Mouse (Mus musculus) ovary, postnatal 36 days (tissue): ENCODE measurements around the gene Pacsin3.
"Not testable (repeated sequence)": the region's sequence is repeated elsewhere in the genome, so short reads cannot be mapped to it uniquely, and the experiment has no call there.

Source experiments
- DNase-seq: peaks from one replicate; pipeline ENCODE4 v3.0.0; 2022; ENCODE audit warnings: low spot score, mixed read lengths

The Pacsin3 gene

GRCm38 (mm10) chr2:91255661-91256150, at the start of gene Pacsin3:
Gene Pacsin3, plus strand, starts transcription at chr2:91255954.
- peak; percentile 51 for DNase-seq

DNA sequence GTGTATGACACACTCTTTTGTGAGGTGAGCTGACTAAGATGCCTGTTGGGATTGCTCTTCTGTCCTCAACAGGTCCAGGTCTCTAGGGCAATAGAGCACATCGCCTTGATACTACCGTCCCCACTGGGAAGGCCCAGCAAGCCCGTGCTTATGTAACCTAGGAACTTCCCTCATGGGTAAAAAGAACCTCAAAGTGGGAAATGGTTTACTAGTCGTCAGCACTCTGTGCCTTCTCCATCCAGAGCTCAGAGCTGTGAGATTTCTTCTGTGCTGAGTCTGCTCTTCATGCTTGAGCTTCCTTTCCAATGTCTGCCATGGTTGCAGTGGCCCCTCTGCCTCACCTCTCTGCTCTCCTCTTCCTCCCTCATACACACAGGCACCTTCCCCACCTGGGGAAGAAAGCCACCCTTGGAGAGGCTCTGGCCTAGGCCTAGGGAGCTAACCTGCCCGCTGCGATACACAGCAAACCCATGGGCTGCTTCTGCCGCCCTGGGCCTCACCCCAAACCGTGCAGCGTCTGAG, 49.4 kb upstream of the Pacsin3 start:
- DNase-seq: no peak

- no peak for DNase-seq
Observed at GRCm38 (mm10) chr2:91213311-91213710, 42.4 kb upstream of the Pacsin3 start.

DNA sequence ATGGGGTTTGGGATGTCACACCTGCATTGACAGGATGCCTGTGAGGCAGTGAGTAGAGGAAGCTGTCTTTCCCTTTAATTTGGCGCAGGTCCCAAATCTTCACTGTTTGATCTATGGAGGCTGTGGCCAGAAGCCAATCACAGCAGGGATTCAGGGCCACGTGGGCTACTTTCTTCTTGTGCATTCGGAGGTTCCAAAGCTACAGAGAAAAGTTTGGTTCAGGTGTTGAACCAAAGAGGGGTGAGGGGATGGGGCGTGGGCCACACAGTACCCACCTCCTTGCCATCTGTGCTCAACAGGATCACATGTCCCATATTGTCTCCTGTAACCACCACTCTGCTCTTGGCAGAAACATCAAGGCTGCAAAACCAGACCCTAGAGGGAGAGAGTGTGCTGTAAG, 38.7 kb upstream of the Pacsin3 start:
- no peak for DNase-seq

GRCm38 (mm10) chr2:91220501-91220900, 35.3 kb upstream of the Pacsin3 start:
- DNase-seq: no peak

GRCm38 (mm10) chr2:91223614-91224013, 32.1 kb upstream of the Pacsin3 start:
- no peak for DNase-seq

DNA sequence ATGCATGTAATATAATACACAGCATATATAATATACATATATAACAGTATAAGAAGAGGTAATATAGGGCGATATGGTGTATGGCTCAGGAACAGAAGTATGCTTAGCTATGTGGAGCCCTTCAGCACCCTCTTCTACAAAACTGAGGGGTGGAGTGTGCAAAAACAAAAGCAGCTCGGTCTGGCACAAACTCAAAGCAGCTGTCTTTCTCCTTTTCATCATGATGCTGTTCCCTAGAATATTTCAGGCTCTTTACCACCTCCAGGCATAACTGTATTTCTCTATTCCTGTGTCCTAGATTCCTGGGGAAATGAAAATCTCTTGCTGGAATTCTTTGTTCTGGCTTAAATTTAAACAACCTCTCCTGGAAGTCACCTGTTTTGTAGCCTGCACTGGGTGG, 26.0 kb upstream of the Pacsin3 start:
- no peak for DNase-seq

GRCm38 (mm10) chr2:91236601-91237510, 18.9 kb upstream of the Pacsin3 start, which contains the start of gene Ddb2:
Gene Ddb2, minus strand, starts transcription at chr2:91236982.
- DNase-seq: peak; percentile 94

DNA sequence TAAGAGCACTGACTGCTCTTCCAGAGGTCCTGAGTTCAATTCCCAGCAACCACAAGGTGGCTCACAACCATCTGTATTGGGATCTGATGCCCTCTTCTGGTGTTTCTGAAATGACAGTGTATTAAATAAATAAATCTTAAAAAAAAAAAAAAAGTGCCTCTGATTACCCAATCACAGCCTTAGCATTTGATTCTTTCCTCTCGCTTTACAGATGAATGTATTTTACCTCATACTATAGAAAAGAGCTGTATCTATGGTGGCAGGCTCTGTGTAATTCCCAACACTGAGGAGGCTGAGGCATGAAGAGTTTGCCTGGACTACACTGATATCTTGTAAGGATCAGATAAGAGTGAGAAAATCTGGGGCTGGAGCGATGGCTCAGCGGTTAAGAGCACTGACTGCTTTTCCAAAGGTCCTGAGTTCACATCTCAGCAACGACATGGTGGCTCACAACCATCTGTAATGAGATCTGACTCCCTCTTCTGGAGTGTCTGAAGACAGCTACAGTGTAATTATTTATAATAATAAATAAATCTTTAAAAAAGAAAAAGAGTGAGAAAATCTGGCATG, 18.2 kb upstream of the Pacsin3 start:
- not testable (repeated sequence) for DNase-seq

- no peak for DNase-seq
Observed at GRCm38 (mm10) chr2:91242547-91242946, 13.2 kb upstream of the Pacsin3 start.

GRCm38 (mm10) chr2:91243416-91243815, 12.3 kb upstream of the Pacsin3 start:
- DNase-seq: no peak

- no peak for DNase-seq
Observed at GRCm38 (mm10) chr2:91244557-91245228, 11.1 kb upstream of the Pacsin3 start.

GRCm38 (mm10) chr2:91248366-91248765, 7.4 kb upstream of the Pacsin3 start:
- DNase-seq: no peak

- no peak for DNase-seq
Observed at GRCm38 (mm10) chr2:91252001-91252400, 3.8 kb upstream of the Pacsin3 start.

GRCm38 (mm10) chr2:91252512-91252911, 3.2 kb upstream of the Pacsin3 start:
- no peak for DNase-seq

DNA sequence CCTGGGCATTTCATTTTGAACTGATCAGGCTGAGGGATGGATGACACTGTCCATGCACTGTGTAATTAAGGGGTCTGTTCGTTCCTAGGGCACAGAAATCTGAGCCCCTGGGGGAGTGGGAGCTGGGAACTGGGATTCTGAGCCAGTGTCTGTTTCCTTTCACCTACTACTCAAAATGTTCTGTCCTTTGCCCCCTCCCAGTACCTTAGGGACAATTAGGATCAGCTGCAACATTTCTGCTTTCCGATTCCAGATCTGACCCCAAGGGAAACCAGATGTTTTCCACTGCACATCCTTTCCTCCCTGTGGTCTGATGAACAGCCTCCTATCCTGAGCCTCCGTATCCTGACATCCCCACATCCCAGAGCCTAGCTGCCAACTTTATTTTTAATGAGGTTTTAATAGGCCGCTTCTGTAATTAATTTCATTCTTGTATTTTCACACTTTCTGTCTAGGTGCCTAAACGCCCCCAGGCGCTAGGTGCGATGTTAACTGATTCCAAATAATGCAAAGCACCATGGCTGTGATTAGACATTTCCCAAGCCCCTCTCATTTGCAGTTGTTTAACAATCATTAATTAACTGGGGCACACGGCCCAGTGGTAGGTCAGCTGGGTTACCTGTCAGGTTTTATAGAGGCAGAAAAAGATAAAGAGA, 901 bp upstream of the Pacsin3 start:
- DNase-seq: no peak

- DNase-seq: peak; percentile 76
Observed at GRCm38 (mm10) chr2:91256256-91257125, 737 bp downstream of the Pacsin3 start.

DNA sequence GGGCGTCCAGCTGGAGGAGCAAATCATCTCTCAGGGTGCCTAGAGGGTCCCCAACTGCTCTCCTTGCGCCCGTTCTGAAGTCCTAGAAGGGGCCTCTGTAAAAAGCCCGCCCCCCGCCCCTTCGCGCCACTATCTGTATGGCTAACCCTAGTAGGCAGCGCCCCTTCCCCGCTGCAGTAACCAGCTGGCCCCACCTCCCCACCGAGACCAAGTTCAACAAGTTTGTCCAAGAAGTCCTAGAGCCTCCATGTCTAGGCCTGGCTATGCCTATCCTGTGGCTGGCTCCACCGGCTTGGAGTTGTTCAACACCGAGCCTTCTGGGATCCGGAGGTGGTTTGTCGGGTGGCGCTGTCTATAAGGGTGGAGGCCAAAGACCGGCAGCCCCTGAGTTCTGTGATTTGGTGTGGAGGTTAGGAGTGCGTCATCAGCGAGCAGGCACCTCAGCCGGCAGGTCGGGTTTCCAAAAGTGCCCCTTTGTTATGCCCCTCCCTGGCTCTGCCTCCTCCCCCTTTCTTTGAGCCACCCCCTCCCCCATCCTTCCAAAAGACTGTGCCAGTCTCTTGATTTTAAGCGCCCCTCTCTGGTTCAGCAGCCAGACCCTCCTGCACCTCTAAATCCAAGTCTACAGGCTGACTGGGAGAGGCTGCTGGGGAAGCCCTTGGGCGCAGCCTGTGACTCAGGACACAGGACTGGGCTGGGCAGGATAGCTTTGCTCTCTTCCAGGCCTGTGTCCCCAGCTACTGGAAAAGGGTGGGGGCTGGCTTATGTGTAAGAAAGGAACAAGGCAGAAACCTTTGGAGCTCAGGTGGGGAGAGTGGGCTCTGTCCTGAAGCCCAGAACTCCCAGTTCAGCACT, 1.6 kb downstream of the Pacsin3 start:
- peak; percentile 50 for DNase-seq

DNA sequence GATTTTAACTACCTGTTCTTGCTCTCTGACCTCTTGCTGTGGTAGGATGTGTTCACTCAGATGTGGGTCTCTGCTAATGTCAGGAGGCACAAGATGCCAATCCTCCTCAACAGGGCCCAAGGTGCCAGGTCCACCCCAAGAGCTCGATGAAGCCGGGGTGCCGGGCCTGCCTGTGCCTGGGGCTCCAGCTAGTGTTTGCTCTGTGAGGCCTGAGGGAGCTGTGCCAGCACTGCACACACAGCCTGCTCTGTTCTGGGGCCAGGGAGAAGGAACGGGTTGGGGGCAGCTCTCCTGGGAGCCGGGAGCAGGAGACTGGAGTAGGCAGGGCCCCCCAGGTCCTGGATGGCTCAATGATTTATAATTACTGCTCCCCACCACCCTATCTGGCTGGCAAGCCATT, 2.3 kb downstream of the Pacsin3 start:
- DNase-seq: no peak

GRCm38 (mm10) chr2:91258830-91259229, 3.1 kb downstream of the Pacsin3 start:
- DNase-seq: no peak
